Mouse (Mus musculus): ENCODE data around the gene Frs2.

DNA sequence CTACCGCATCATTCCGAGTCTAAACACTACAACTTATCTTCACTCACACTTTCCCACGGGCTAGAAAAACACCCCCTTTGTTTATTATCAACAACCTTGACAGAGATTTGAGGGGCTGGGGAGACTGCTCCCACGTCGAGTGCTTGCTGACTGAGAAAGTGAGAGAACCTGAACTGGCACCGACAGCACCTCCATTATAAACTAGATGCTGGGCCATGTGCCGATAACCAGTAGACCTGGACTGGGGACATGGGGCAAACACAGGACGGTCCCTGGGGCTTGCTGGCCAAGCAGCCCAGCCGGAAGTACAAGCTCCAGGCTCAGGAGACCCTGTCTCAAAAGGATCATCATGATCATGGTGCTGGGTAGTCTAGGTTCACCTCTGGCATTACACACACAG is 1.9 kb downstream of the Frs2 start:
- no peak for TF ChIP-seq CTCF (IDR thresholded peaks at IDR 0.05; ENCODE audit: insufficient read depth, low read depth, low read length)
- TF ChIP-seq POLR2A (IDR thresholded peaks at IDR 0.05; ENCODE audit: insufficient read depth, low read depth, low read length): no peak
